Mouse (Mus musculus) kidney, postnatal 0 days (tissue): ENCODE measurements at regions not wholly inside any gene's neighbourhood (a gene's known extent, or its start where the extent isn't known, plus 50 kb on each side); places are given as distances from the start of the nearest gene placed in this dataset.

Experiments used
- ATAC-seq: fragments of 200-750 bp; cut with Nextera tagmentation; replicated peaks from 2 replicates; pipeline ENCODE4 v1.8.0; 2017; ENCODE audit warnings: low read depth, moderate number of reproducible peaks, moderate TSS enrichment, moderate library complexity; ENCODE audit not compliant: low FRiP score
- DNase-seq: peaks from one replicate; pipeline ENCODE4 v3.0.0-alpha.2; 2016; ENCODE audit warnings: low spot score
- H3K27ac ChIP-seq: fragments of 300-500 bp; sonication (generic); 2 replicates; pipeline ENCODE4 v1.5.1; 2014; ENCODE audit warnings: mild to moderate bottlenecking
- H3K27me3 ChIP-seq: fragments of 300-500 bp; sonication (generic); 2 replicates; pipeline ENCODE4 v1.6.1; 2014; ENCODE audit warnings: low read length, mixed read lengths; ENCODE audit not compliant: insufficient read depth
- H3K36me3 ChIP-seq: fragments of 300-500 bp; sonication (generic); 2 replicates; pipeline ENCODE4 v1.6.1; 2014; ENCODE audit warnings: low read length, mixed read lengths; ENCODE audit not compliant: insufficient read depth
- H3K4me1 ChIP-seq: fragments of 300-500 bp; sonication (generic); replicated peaks from 2 replicates; pipeline ENCODE4 v1.6.1; 2014; ENCODE audit warnings: antibody characterized with exemption, low read length, mixed read lengths; ENCODE audit not compliant: insufficient read depth
- H3K4me2 ChIP-seq: fragments of 300-500 bp; sonication (generic); 2 replicates; pipeline ENCODE4 v1.6.1; 2014; ENCODE audit warnings: mild to moderate bottlenecking, low read length, moderate library complexity, mixed read lengths
- H3K4me3 ChIP-seq: fragments of 300-500 bp; sonication (generic); replicated peaks from 2 replicates; pipeline ENCODE4 v1.5.1; 2014; ENCODE audit warnings: low read depth, low read length
- H3K9ac ChIP-seq: fragments of 300-500 bp; sonication (generic); 2 replicates; pipeline ENCODE4 v1.6.1; 2014; ENCODE audit warnings: low read depth, low read length
- H3K9me3 ChIP-seq: fragments of 300-500 bp; sonication (generic); replicated peaks from 2 replicates; pipeline ENCODE4 v1.6.1; 2016; ENCODE audit warnings: low read length, inconsistent platforms, mixed read lengths
- CTCF ChIP-seq: IDR thresholded peaks from 2 replicates; pipeline ENCODE4 v1.5.1; 2016; ENCODE audit warnings: antibody characterized with exemption, low read depth, mild to moderate bottlenecking, moderate library complexity
- whole genome bisulfite sequencing: fragments of 180-500 bp; shearing (Covaris S2); extraction: QIAGEN DNeasy Blood & Tissue Kit; methylation state at CpG from one replicate; pipeline ENCODE4 v1.1.7; 2014; 5-methylcytosine and 5-hydroxymethylcytosine counted together

- WGBS: 47% methylated on average over 9 of the region's 9 CpGs
- no peaks in the 10 kb centered on the region for H3K4me1 ChIP-seq
- peaks cover 5% of the 10 kb centered on the region for H3K9me3 ChIP-seq
- H3K27me3 ChIP-seq: no peaks in the 10 kb centered on the region
- DNase-seq (peak; percentile 49), ATAC-seq (peak; percentile 46; the same call in 1 of the 2 replicates)
- H3K4me2 ChIP-seq: no peak overlapping the region
- H3K4me3 ChIP-seq: no peak overlapping the region
- no peak overlapping the region for H3K9ac ChIP-seq
- no peaks in the 10 kb centered on the region for H3K36me3 ChIP-seq
- TF ChIP-seq CTCF: peak; percentile 63
- H3K27ac ChIP-seq: no peak overlapping the region
Measured at GRCm38 (mm10) chr17:49206708-49207107, 221.5 kb upstream of the Mocs1 start.

- Histone ChIP-seq H3K4me2 (no peak overlapping the region), H3K4me1 (no peaks in the 10 kb centered on the region), H3K4me3 (no peak overlapping the region), H3K36me3 (no peaks in the 10 kb centered on the region), H3K9me3 (peaks cover 2% of the 10 kb centered on the region; the same call in 1 of the 2 replicates), H3K27ac (no peak overlapping the region), H3K27me3 (no peaks in the 10 kb centered on the region), H3K9ac (no peak overlapping the region)
- TF ChIP-seq CTCF: peak; percentile 45
- WGBS: 58% methylated on average over 10 of the region's 10 CpGs
- DNase-seq (no peak), ATAC-seq (no peak)
Measured at GRCm38 (mm10) chr17:49208315-49208820, 219.8 kb upstream of the Mocs1 start.

GRCm38 (mm10) chr17:49212918-49213317 is 215.2 kb upstream of the Mocs1 start:
- no peak overlapping the region for H3K4me3 ChIP-seq
- no peaks in the 10 kb centered on the region for H3K9me3 ChIP-seq
- no peak for ATAC-seq
- H3K4me1 ChIP-seq: no peaks in the 10 kb centered on the region
- 88% methylated on average over 13 of the region's 13 CpGs for WGBS
- no peak for DNase-seq
- H3K27ac ChIP-seq: no peak overlapping the region
- no peaks in the 10 kb centered on the region for H3K27me3 ChIP-seq
- no peak for TF ChIP-seq CTCF
- no peak overlapping the region for H3K4me2 ChIP-seq
- H3K9ac ChIP-seq: no peak overlapping the region
- no peaks in the 10 kb centered on the region for H3K36me3 ChIP-seq

GRCm38 (mm10) chr17:49215281-49215680 is 212.9 kb upstream of the Mocs1 start:
- ATAC-seq (no peak), DNase-seq (no peak)
- Histone ChIP-seq H3K9ac (no peak overlapping the region), H3K9me3 (no peaks in the 10 kb centered on the region), H3K27me3 (no peaks in the 10 kb centered on the region), H3K4me2 (no peak overlapping the region), H3K27ac (no peak overlapping the region), H3K36me3 (no peaks in the 10 kb centered on the region), H3K4me3 (no peak overlapping the region), H3K4me1 (no peaks in the 10 kb centered on the region)
- 74% methylated on average over 8 of the region's 8 CpGs for WGBS
- TF ChIP-seq CTCF: no peak

GRCm38 (mm10) chr17:49219512-49220197 is 208.5 kb upstream of the Mocs1 start:
- no peak for TF ChIP-seq CTCF
- WGBS: 46% methylated on average over 4 of the region's 4 CpGs
- DNase-seq: no peak
- ATAC-seq: no peak
- H3K9ac ChIP-seq: no peak overlapping the region
- no peak overlapping the region for H3K4me3 ChIP-seq
- H3K9me3 ChIP-seq: no peaks in the 10 kb centered on the region
- H3K27me3 ChIP-seq: no peaks in the 10 kb centered on the region
- no peak overlapping the region for H3K4me2 ChIP-seq
- H3K4me1 ChIP-seq: no peaks in the 10 kb centered on the region
- H3K27ac ChIP-seq: no peak overlapping the region
- H3K36me3 ChIP-seq: no peaks in the 10 kb centered on the region

- ATAC-seq: no peak
- TF ChIP-seq CTCF: no peak
- WGBS: 72% methylated on average over 7 of the region's 7 CpGs
- no peaks in the 10 kb centered on the region for H3K36me3 ChIP-seq
- no peak overlapping the region for H3K9ac ChIP-seq
- no peak overlapping the region for H3K4me2 ChIP-seq
- no peak overlapping the region for H3K4me3 ChIP-seq
- H3K4me1 ChIP-seq: no peaks in the 10 kb centered on the region
- no peaks in the 10 kb centered on the region for H3K27me3 ChIP-seq
- H3K9me3 ChIP-seq: no peaks in the 10 kb centered on the region
- DNase-seq: no peak
- H3K27ac ChIP-seq: no peak overlapping the region
Measured at GRCm38 (mm10) chr17:49223212-49223611, 204.9 kb upstream of the Mocs1 start.
